Mouse (Mus musculus) olfactory bulb, adult 2 months (tissue): ENCODE data around the gene Tmem132a.

Source experiments
- CTCF ChIP-seq: fragments of 200-500 bp; IDR thresholded peaks from 2 replicates; pipeline ENCODE4 v1.5.1; 2012; ENCODE audit warnings: low read depth, mild to moderate bottlenecking, low read length, moderate library complexity; ENCODE audit not compliant: insufficient read depth
- POLR2A ChIP-seq: fragments of 200-500 bp; IDR thresholded peaks from 2 replicates; pipeline ENCODE4 v1.6.1; 2012; ENCODE audit warnings: mild to moderate bottlenecking, low read depth, low read length, moderate library complexity; ENCODE audit not compliant: insufficient read depth

DNA sequence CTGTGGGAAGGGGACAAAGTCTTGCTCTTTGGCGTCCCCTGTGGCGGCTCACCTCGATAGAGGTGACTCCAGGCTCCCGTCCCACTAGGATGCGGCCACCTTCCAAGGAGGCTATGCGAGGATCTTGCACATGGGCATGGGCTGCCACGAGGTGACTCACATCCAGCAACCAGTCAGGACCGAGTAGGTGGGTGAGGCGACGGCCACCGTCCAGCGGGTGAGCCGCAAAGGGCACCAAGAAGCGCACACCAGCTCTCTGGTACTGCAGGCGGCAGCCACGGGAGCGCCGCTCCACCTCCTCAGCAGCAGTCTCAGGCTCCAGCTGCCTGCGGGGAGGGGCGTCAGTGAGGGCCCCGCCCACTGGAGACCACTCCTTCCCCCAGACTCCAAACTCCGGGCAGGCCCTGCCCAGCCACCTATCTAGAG is 9.7 kb downstream of the Tmem132a start:
- TF ChIP-seq POLR2A (no peak), CTCF (no peak)
